ENCODE assay signal across 11 mouse cellular contexts in genomic region chr5:69877100-69877499, GRCm38 (mm10).
"Had no signal": no experiment of that assay in that cellular context is flagged by ENCODE, and none has a peak within 500 bp of the region (broad histone marks: within the 10 kb centered on the region; RNA-seq: fewer than 3 reads in every experiment).

No protein-coding gene starts in this region.

- DNase-seq: kidney, adult 18-20 months; kidney, postnatal 10 days; kidney, postnatal 4 days; liver; liver, embryonic 13.5 days; liver, postnatal 0 days; lung, postnatal 14 days; right cerebral cortex, postnatal 4 days; spleen, adult 18-20 months; thymus, adult 18-20 months; thymus, postnatal 14 days had no signal
